Mouse (Mus musculus): ENCODE results near the gene Rtp4.
A peak's percentile ranks its signal among the peaks of the same experiment; 100 is the strongest.

Rtp4 gene

DNA sequence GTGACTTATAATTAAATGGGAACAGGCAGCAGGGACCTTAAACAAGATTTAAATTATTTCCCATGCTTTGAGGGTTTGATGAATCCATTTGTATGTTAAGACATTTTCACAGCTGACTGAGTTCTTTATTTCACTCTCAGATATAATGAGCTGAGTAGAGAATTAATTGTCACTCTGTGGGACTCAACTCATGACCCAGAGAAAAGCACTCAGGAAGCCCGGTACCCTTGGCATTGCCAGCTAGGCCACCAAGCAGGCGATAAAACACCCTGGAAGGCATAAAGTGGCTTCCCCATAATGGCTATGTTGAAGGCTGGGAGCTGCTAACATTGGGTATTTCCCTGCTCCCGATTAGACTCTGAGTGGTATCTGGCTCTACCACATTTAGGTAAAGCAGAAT is 76.6 kb downstream of the Rtp4 start:
- DNase-seq, result no peak

DNA sequence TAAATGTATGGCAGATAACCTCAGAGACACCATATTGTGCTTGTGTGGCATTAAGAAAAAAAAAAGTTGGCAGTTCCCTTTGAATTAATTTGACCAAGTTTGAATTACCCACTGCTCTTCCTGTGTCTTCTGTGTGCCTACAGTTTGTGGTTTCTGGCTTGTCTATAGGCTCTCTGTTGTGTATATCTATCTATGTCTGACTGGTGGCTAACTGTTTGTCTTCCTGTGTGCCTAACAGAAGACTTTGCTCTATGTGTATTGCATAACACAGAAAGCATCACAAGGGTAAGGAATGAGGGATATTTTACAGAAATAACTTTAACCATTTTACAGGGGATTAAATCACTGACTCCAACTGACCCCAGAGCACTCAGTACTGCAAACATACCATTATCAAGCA is 77.9 kb downstream of the Rtp4 start:
- DNase-seq, result no peak

GRCm38 (mm10) chr16:23606220-23606619 is 86.1 kb downstream of the Rtp4 start:
- no peak for DNase-seq

DNA sequence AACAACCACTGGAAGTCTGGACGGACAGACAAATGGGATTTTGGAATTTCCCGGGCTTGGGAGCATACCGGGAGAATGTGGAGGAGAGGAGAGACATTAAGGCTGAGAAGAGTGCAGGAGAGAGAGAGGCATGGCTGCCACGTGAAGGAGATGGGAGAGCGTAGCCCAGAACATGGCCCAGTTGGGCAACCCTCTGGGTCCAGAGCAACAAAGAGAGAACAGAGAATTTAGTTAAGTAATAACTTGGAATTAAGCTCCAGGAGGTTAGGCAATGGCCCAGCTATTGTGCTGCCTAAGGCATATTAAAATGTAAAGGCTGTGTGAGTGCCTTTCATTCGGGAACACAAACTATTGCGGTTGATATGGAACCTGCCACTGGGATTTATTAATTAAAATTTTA is 86.6 kb downstream of the Rtp4 start:
- DNase-seq, result no peak

GRCm38 (mm10) chr16:23607911-23608410 is 87.9 kb downstream of the Rtp4 start:
- DNase-seq, result no peak

- peak; percentile 68 for DNase-seq
Observed at GRCm38 (mm10) chr16:23609748-23610185, 89.7 kb downstream of the Rtp4 start.

DNA sequence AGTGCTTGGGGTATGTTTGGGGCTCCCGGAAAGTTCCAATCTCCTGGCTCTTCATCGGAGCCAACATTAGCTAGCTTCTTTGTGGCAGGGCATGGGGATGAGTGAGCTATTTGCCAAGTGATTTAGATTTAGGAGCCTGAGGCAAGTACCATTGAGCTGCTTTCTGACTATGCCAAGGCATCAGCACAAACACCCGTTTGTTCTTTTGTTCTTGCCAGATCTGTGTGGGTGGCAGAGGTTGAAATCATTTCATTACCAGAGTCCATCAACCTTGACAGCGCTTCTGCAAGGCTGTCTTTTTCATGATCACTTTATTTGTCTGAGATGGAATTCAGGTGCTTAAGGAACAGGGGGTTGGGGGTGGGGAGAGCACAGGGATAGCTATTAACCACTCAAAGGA is 104.1 kb downstream of the Rtp4 start:
- DNase-seq, result no peak

- DNase-seq, result no peak
Observed at GRCm38 (mm10) chr16:23631531-23631930, 111.4 kb downstream of the Rtp4 start.

DNA sequence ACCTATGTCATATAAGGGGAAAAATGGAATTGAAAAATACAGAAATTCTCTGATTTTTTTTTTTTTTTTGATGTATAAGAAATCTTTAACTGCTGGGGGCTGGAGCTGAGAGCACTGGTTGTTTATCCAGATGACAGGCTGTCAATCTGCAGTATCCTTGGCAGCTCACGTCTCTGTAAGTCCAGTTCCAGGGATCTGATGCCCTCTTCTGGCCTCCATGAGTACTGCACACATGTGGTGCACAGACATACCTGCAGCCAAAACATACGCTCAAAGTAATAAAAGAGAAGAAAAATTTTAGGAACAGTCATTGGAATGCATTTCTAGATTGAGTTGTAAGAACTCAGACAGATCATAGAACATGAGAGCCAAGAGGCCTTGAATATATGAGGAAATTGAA is 112.6 kb downstream of the Rtp4 start:
- peak; percentile 30 for DNase-seq

- DNase-seq, result no peak
Observed at GRCm38 (mm10) chr16:23653028-23653427, 132.9 kb downstream of the Rtp4 start.

DNA sequence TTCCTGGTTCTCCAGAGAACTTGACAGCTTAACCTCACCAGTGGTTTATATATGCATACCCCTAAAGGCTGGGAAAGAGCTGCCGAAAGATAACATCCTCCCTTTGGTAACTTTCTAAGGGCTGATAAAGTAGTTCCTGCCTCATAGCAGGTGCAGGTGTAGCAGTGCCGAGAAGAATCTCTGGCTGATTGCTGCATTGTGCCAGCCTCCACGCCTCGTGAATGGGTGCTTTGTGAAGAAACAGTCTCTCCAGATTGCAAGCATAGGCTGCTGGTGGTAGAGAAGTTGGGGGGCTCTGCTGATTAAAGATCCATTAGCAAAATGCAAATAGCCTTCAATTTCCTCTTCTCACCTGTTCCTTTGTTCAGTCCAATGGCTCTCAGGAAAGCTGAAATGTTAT is 133.4 kb downstream of the Rtp4 start:
- no peak for DNase-seq

DNA sequence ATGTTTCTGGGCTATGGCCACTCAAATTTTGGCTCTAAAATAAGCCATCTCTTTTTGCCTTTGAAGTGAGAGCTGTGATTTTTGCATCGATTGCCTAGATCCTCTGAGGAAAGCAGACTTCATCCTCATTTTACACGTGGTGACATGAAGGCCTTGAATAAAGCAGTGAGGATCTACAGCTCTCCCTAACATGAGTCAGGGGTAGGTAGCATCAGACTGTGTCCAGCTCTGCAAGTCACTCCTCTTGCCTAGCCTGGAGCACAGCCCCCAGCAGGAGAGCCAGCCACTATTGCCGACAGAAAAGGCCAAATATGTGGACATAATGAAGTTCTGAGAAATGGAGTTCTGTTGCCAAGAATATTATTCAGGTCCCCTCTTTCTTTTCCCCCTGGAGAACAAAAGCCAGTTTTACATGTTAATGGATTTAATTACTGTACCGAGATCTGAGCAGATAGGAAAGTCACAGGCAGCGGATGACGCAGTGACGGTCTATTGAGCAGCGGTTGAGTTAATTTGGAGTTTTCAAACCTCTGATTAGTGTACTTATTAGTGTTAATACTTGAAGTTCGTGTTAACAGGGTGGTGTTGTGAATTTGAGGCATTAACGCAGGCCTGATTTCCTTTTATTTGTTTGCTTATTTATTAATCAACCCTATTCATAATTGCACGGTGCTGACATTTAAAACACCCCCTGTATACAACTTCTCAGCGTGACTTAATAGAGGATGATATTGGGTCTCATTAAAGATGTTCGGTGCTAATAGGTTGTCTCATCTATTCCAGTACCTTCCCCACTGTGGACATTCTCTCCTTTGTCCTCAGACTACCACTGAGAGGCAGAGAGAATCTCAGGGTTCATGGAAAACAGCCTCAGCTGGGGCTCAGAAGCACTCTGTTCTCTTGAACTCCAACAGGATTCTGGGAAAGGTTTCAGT is 139.8 kb downstream of the Rtp4 start:
- DNase-seq, result no peak

All from thymus, postnatal 25 days (tissue).